In the genomic region with DNA sequence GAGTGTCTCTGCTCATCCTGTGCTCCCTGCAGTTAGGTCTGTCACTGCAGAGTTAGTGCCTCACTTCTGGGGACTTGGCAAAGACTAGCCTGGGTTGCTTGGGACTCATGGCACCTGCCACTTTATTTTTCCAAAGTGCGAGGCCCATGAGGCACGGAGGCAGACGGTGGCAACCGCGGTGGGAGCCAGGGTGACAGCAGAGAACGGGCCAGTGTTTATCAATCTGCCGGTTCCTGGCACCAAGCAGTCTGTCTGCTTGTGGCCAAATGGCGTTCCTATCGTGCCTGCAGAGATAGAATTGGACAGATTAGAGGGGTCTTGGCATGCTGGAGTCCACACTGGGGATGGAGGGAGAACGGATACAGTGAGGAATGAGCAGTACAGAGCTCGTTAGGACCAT, we compare ENCODE assay signal across 13 mouse cellular contexts. TPM values are rescaled to one million over a fixed set of nuclear protein-coding genes. Genes with fewer than 3 reads are reported as not detected.
DNase-seq lines count a peak whose midpoint lies in the region; ATAC-seq lines count a peak whose summit lies in the region.
"Had no signal": no experiment of that assay in that cellular context is flagged by ENCODE, and none has a peak within 500 bp of the region (broad histone marks: within the 10 kb centered on the region; RNA-seq: fewer than 3 reads in every experiment).

No protein-coding gene starts in this region.

- H3K27me3 ChIP-seq in heart, embryonic 16.5 days (ENCODE audit: control insufficient read depth, insufficient read depth, low read length) = no peaks in the 10 kb centered on the region
- no peaks in the 10 kb centered on the region for H3K27me3 ChIP-seq in lung, embryonic 15.5 days
- no peaks in the 10 kb centered on the region for H3K27me3 ChIP-seq in liver, embryonic 13.5 days
- H3K27me3 ChIP-seq: neural tube, embryonic 13.5 days; Patski had no signal

- 22% methylated on average over 11 of the region's 11 CpGs for WGBS in heart, embryonic 16.5 days
- whole genome bisulfite sequencing in lung, embryonic 15.5 days = 38% methylated on average over 11 of the region's 11 CpGs
- 55% methylated on average over 11 of the region's 11 CpGs for WGBS in liver, embryonic 13.5 days (ENCODE audit: insufficient replicate concordance)

- intact Hi-C loops in heart, postnatal 25 days (cut with DNase I) = no loop called here

- H3K9me3 ChIP-seq in heart, embryonic 16.5 days (replicated peaks; ENCODE audit: control insufficient read depth, low read length) = no peaks in the 10 kb centered on the region
- H3K9me3 ChIP-seq in lung, embryonic 15.5 days = no peaks in the 10 kb centered on the region
- no peaks in the 10 kb centered on the region for H3K9me3 ChIP-seq in liver, embryonic 13.5 days (replicated peaks)
- H3K9me3 ChIP-seq: limb, embryonic 10.5 days; neural tube, embryonic 13.5 days had no signal

- H3K4me1 ChIP-seq in heart, embryonic 16.5 days (ENCODE audit: control insufficient read depth, insufficient read depth, low read length) = peaks cover 27% of the 10 kb centered on the region
- peaks cover 45% of the 10 kb centered on the region for H3K4me1 ChIP-seq in lung, embryonic 15.5 days
- H3K4me1 ChIP-seq in liver, embryonic 13.5 days (replicated peaks) = peaks cover 51% of the 10 kb centered on the region

- ATAC-seq in heart, embryonic 16.5 days (replicated peaks; ENCODE audit: extremely low read depth, insufficient read depth, low FRiP score) = no peak
- ATAC-seq in lung, embryonic 15.5 days (ENCODE audit: borderline replicate concordance, extremely low read depth, low FRiP score, low TSS enrichment) = no peak
- no peak for ATAC-seq in liver, embryonic 13.5 days (ENCODE audit: low read depth)
- ATAC-seq in inflammation-experienced regulatory T-cells, adult 6 months = no peak
- ATAC-seq: Patski had no signal

- H3K36me3 ChIP-seq in heart, embryonic 16.5 days (ENCODE audit: control insufficient read depth, insufficient read depth) = peaks cover 8% of the 10 kb centered on the region; the same call in 1 of the 2 replicates
- H3K36me3 ChIP-seq in lung, embryonic 15.5 days = no peaks in the 10 kb centered on the region
- H3K36me3 ChIP-seq in liver, embryonic 13.5 days = peaks cover 12% of the 10 kb centered on the region
- H3K36me3 ChIP-seq: neural tube, embryonic 13.5 days had no signal

- 0 out of 2 replicates have a peak overlapping the region, but pooled peaks have one; percentile 7 for H3K9ac ChIP-seq in heart, embryonic 16.5 days (ENCODE audit: low read length)
- H3K9ac ChIP-seq in lung, embryonic 15.5 days = no peak overlapping the region
- 0 out of 2 replicates have a peak overlapping the region, but pooled peaks have one; percentile 26 for H3K9ac ChIP-seq in liver, embryonic 13.5 days
- H3K9ac ChIP-seq: neural tube, embryonic 13.5 days had no signal

- H3K27ac ChIP-seq in heart, embryonic 16.5 days (ENCODE audit: low read length) = no peak overlapping the region
- peak overlapping the region; percentile 33 for H3K27ac ChIP-seq in lung, embryonic 15.5 days
- peak overlapping the region; percentile 81 for H3K27ac ChIP-seq in liver, embryonic 13.5 days
- H3K27ac ChIP-seq: limb, embryonic 10.5 days; neural tube, embryonic 13.5 days had no signal

- H3K4me3 ChIP-seq in heart, embryonic 16.5 days (ENCODE audit: low read length) = no peak overlapping the region
- H3K4me3 ChIP-seq in lung, embryonic 15.5 days = no peak overlapping the region
- H3K4me3 ChIP-seq in liver, embryonic 13.5 days (replicated peaks) = no peak overlapping the region
- H3K4me3 ChIP-seq: limb, embryonic 10.5 days; neural tube, embryonic 13.5 days had no signal

- no peak overlapping the region for H3K4me2 ChIP-seq in heart, embryonic 16.5 days (ENCODE audit: low read depth, low read length)
- no peak overlapping the region for H3K4me2 ChIP-seq in lung, embryonic 15.5 days
- H3K4me2 ChIP-seq in liver, embryonic 13.5 days = no peak overlapping the region
- H3K4me2 ChIP-seq: neural tube, embryonic 13.5 days had no signal

- no peak for DNase-seq in heart, postnatal 25 days (ENCODE audit: low spot score)
- no peak for DNase-seq in lung, postnatal 25 days (ENCODE audit: low spot score)
- peak; percentile 57 for DNase-seq in cerebellum, adult 9-10 months
- DNase-seq in liver, embryonic 13.5 days = no peak
- DNase-seq in testis, postnatal 14 days (ENCODE audit: low spot score) = no peak
- DNase-seq: embryo, embryonic 11 days; kidney, postnatal 10 days had no signal

RNA-seq across cellular contexts. Expression of a gene that starts 13.6 kb away (rescaled TPM):
- polyA plus RNA-seq in heart, embryonic 16.5 days (2015; fragmentation: Nextera tagmentation; extraction: Ambion mirVana) = 8.3 and 21.6 TPM in 2 replicates
- total RNA-seq in heart, postnatal 25 days (2021) = 1 to 10 TPM; 1.3 to 1.4 TPM
- 2.9 and 5.4 TPM in 2 replicates for polyA plus RNA-seq in lung, embryonic 15.5 days (2015; fragmentation: Nextera tagmentation; extraction: Ambion mirVana)
- 9.4 and 9.8 TPM in 2 replicates for polyA plus RNA-seq in liver, embryonic 13.5 days (2015; fragmentation: Nextera tagmentation; extraction: Ambion mirVana)
- polyA plus RNA-seq in inflammation-experienced regulatory T-cells, adult 6 months (2017; shearing (Covaris generic)) = 10 to 100 TPM; 77.7 to 87.6 (median 81.4) TPM
- polyA plus RNA-seq: Patski had no signal
